9 mouse cellular contexts compared by ENCODE assay signal in genomic region chr12:102885735-102886134, GRCm38 (mm10). TPM values are rescaled to one million over a fixed set of nuclear protein-coding genes. Genes with fewer than 3 reads are reported as not detected.
DNase-seq lines count a peak whose midpoint lies in the region; ATAC-seq and TF ChIP-seq lines count a peak whose summit lies in the region.
"Had no signal": no experiment of that assay in that cellular context is flagged by ENCODE, and none has a peak within 500 bp of the region (broad histone marks: within the 10 kb centered on the region; RNA-seq: fewer than 3 reads in every experiment).

No protein-coding gene starts in this region.

- H3K4me1 ChIP-seq in kidney, postnatal 0 days (replicated peaks; ENCODE audit: insufficient read depth, low read length) = no peaks in the 10 kb centered on the region
- no peaks in the 10 kb centered on the region for H3K4me1 ChIP-seq in neural tube, embryonic 13.5 days (replicated peaks)

- no peak overlapping the region for H3K4me2 ChIP-seq in kidney, postnatal 0 days (ENCODE audit: low read length)
- H3K4me2 ChIP-seq in neural tube, embryonic 13.5 days = no peak overlapping the region
- H3K4me2 ChIP-seq: midbrain, embryonic 12.5 days had no signal

- no peak overlapping the region for H3K9ac ChIP-seq in kidney, postnatal 0 days (ENCODE audit: low read depth, low read length)
- no peak overlapping the region for H3K9ac ChIP-seq in neural tube, embryonic 13.5 days
- H3K9ac ChIP-seq: midbrain, embryonic 12.5 days had no signal

- WGBS in kidney, postnatal 0 days = 19% methylated on average over 5 of the region's 5 CpGs
- 27% methylated on average over 5 of the region's 5 CpGs for WGBS in neural tube, embryonic 13.5 days

- peak; percentile 81 for TF ChIP-seq CTCF in kidney, postnatal 0 days (IDR thresholded peaks at IDR 0.05; ENCODE audit: low read depth)
- peak; percentile 92 for TF ChIP-seq CTCF in layer of hippocampus, adult 2 months (conservative IDR thresholded peaks at IDR 0.05)

- no peak overlapping the region for H3K27ac ChIP-seq in kidney, postnatal 0 days
- H3K27ac ChIP-seq in layer of hippocampus, adult 2 months = no peak overlapping the region
- no peak overlapping the region for H3K27ac ChIP-seq in neural tube, embryonic 13.5 days (replicated peaks)
- H3K27ac ChIP-seq: midbrain, embryonic 12.5 days had no signal

- no peak overlapping the region for H3K4me3 ChIP-seq in kidney, postnatal 0 days (replicated peaks; ENCODE audit: low read depth, low read length)
- no peak overlapping the region for H3K4me3 ChIP-seq in layer of hippocampus, adult 2 months
- no peak overlapping the region for H3K4me3 ChIP-seq in neural tube, embryonic 13.5 days
- H3K4me3 ChIP-seq: erythroblast, embryonic 14.5 days; midbrain, embryonic 12.5 days had no signal

- DNase-seq in kidney, postnatal 0 days (ENCODE audit: low spot score) = peak; percentile 66
- DNase-seq in kidney, adult 9 months = no peak
- DNase-seq in adipocyte (ENCODE audit: low spot score) = peak; percentile 50
- peak; percentile 48 to 65 for DNase-seq in cerebellum, postnatal 25 days
- DNase-seq in layer of hippocampus, adult 2 months (ENCODE audit: low spot score in 2 of 2) = peak; percentile 56 to 64
- no peak for DNase-seq in B cell, adult 2 months

- no peaks in the 10 kb centered on the region for H3K27me3 ChIP-seq in kidney, postnatal 0 days (ENCODE audit: insufficient read depth, low read length)
- no peaks in the 10 kb centered on the region for H3K27me3 ChIP-seq in neural tube, embryonic 13.5 days
- H3K27me3 ChIP-seq: midbrain, embryonic 12.5 days had no signal

- H3K9me3 ChIP-seq in kidney, postnatal 0 days (replicated peaks; ENCODE audit: low read length) = no peaks in the 10 kb centered on the region
- H3K9me3 ChIP-seq in neural tube, embryonic 13.5 days = no peaks in the 10 kb centered on the region
- H3K9me3 ChIP-seq: midbrain, embryonic 12.5 days had no signal

- H3K36me3 ChIP-seq in kidney, postnatal 0 days (ENCODE audit: insufficient read depth, low read length) = no peaks in the 10 kb centered on the region
- H3K36me3 ChIP-seq in neural tube, embryonic 13.5 days = no peaks in the 10 kb centered on the region
- H3K36me3 ChIP-seq: midbrain, embryonic 12.5 days had no signal

- no peak for ATAC-seq in kidney, postnatal 0 days (replicated peaks; ENCODE audit: low FRiP score, low read depth)
- ATAC-seq in neural tube, embryonic 13.5 days (ENCODE audit: low read depth) = peak; percentile 77

RNA-seq across cellular contexts. Expression of gene Btbd7, which starts 7.5 kb away (rescaled TPM):
- 13.2 and 15.5 TPM in 2 replicates for polyA plus RNA-seq in kidney, postnatal 0 days (2015; fragmentation: Nextera tagmentation; extraction: Ambion mirVana)
- total RNA-seq in layer of hippocampus, adult 2 months (2021) = 10 to 100 TPM; 17.8 to 19.2 TPM
- 14.0 and 15.2 TPM in 2 replicates for polyA plus RNA-seq in neural tube, embryonic 13.5 days (2015; fragmentation: Nextera tagmentation; extraction: Ambion mirVana)

RNA-seq across cellular contexts. Expression of gene Cox8c, which starts 13.4 kb away (rescaled TPM):
- not detected in 2 replicates for polyA plus RNA-seq in kidney, postnatal 0 days (2015; fragmentation: Nextera tagmentation; extraction: Ambion mirVana)
- total RNA-seq in layer of hippocampus, adult 2 months (2021) = not detected
- not detected in 2 replicates for polyA plus RNA-seq in neural tube, embryonic 13.5 days (2015; fragmentation: Nextera tagmentation; extraction: Ambion mirVana)
- polyA plus RNA-seq: erythroblast, embryonic 14.5 days; midbrain, embryonic 12.5 days had no signal

Comparison
In these comparisons a context has a peak if more than half of its experiments do, and no peak if none do; other contexts are left out.
1. DNase-seq: peak in kidney, postnatal 0 days (single experiment), adipocyte (single experiment), cerebellum, postnatal 25 days (2 of 2) and layer of hippocampus, adult 2 months (2 of 2); none in kidney, adult 9 months (single experiment) and B cell, adult 2 months (0 of 2).